Mouse (Mus musculus) induced T-regulatory cell, adult 2 months (primary cell): ENCODE data around the gene Fanci.

Experiments
- DNase-seq: peaks from one replicate; pipeline ENCODE4 v3.0.0-alpha.2; 2012; ENCODE audit warnings: low read depth

Fanci gene

GRCm38 (mm10) chr7:79391883-79392649, at the start of gene Fanci:
Gene Fanci (plus strand): TSS chr7:79391929.
- DNase-seq = peak; percentile 98

- peak; percentile 77 for DNase-seq
These were observed 45.8 kb upstream of the Fanci start for GRCm38 (mm10) chr7:79345902-79346301.

GRCm38 (mm10) chr7:79346555-79347075, 45.1 kb upstream of the Fanci start:
- no peak for DNase-seq

- DNase-seq = no peak
These were observed 44.5 kb upstream of the Fanci start for GRCm38 (mm10) chr7:79347108-79347813.

- no peak for DNase-seq
These were observed 42.9 kb upstream of the Fanci start for GRCm38 (mm10) chr7:79348816-79349215.

GRCm38 (mm10) chr7:79349738-79350386, 41.9 kb upstream of the Fanci start:
- peak; percentile 82 for DNase-seq

- DNase-seq = no peak
These were observed 33.2 kb upstream of the Fanci start for GRCm38 (mm10) chr7:79358350-79359182.

- no peak for DNase-seq
These were observed 32.6 kb upstream of the Fanci start for GRCm38 (mm10) chr7:79359183-79359435.

GRCm38 (mm10) chr7:79360056-79360455, 31.7 kb upstream of the Fanci start:
- no peak for DNase-seq

- DNase-seq = no peak
These were observed 29.5 kb upstream of the Fanci start for GRCm38 (mm10) chr7:79362208-79362607.

GRCm38 (mm10) chr7:79362830-79363229, 28.9 kb upstream of the Fanci start:
- DNase-seq = no peak

GRCm38 (mm10) chr7:79363370-79364043, 28.2 kb upstream of the Fanci start:
- DNase-seq = peak; percentile 50

- no peak for DNase-seq
These were observed 23.1 kb upstream of the Fanci start for GRCm38 (mm10) chr7:79368664-79369063.

- DNase-seq = no peak
These were observed 22.3 kb upstream of the Fanci start for GRCm38 (mm10) chr7:79369416-79369815.

- peak; percentile 85 for DNase-seq
These were observed 20.3 kb upstream of the Fanci start for GRCm38 (mm10) chr7:79371321-79371879.

- no peak for DNase-seq
These were observed 17.7 kb upstream of the Fanci start for GRCm38 (mm10) chr7:79374017-79374416.

GRCm38 (mm10) chr7:79375594-79375993, 16.1 kb upstream of the Fanci start:
- no peak for DNase-seq

GRCm38 (mm10) chr7:79376516-79377275, 15.0 kb upstream of the Fanci start:
- no peak for DNase-seq

- no peak for DNase-seq
These were observed 5.2 kb upstream of the Fanci start, which contains the start of gene Rlbp1 for GRCm38 (mm10) chr7:79386422-79387133. Gene Rlbp1 (minus strand): TSS chr7:79387048.

GRCm38 (mm10) chr7:79387140-79387539, 4.6 kb upstream of the Fanci start:
- no peak for DNase-seq
